Mouse (Mus musculus): ENCODE measurements at regions not wholly inside any gene's neighbourhood (a gene's known extent, or its start where the extent isn't known, plus 50 kb on each side); places are given as distances from the start of the nearest gene placed in this dataset.

GRCm38 (mm10) chr9:46388677-46389676 lies 69.2 kb upstream of the 4931429L15Rik start:
- H3K9me3 ChIP-seq = no peaks in the 10 kb centered on the region
- H3K4me2 ChIP-seq = peak overlapping the region; percentile 57
- peak overlapping the region; percentile 41 for H3K4me3 ChIP-seq
- peak; percentile 86 for ATAC-seq (ENCODE audit: low FRiP score, low read depth)
- peak overlapping the region; percentile 43 for H3K9ac ChIP-seq
- peaks cover 26% of the 10 kb centered on the region for H3K4me1 ChIP-seq (replicated peaks)
- WGBS = 20% methylated on average over 17 of the region's 17 CpGs
- H3K27me3 ChIP-seq = no peaks in the 10 kb centered on the region
- no peaks in the 10 kb centered on the region for H3K36me3 ChIP-seq
- peak overlapping the region; percentile 85 for H3K27ac ChIP-seq (replicated peaks)

- Histone ChIP-seq H3K4me2 (no peak overlapping the region), H3K36me3 (no peaks in the 10 kb centered on the region), H3K4me3 (no peak overlapping the region), H3K27me3 (no peaks in the 10 kb centered on the region), H3K4me1 (replicated peaks) (peaks cover 18% of the 10 kb centered on the region), H3K9me3 (no peaks in the 10 kb centered on the region), H3K27ac (replicated peaks) (no peak overlapping the region), H3K9ac (no peak overlapping the region)
- 96% methylated on average over 3 of the region's 3 CpGs for WGBS
- no peak for ATAC-seq (ENCODE audit: low FRiP score, low read depth)
Measured at GRCm38 (mm10) chr9:46386333-46386732, 66.5 kb upstream of the 4931429L15Rik start.

GRCm38 (mm10) chr9:46381342-46381741 lies 61.6 kb upstream of the 4931429L15Rik start:
- 76% methylated on average over 4 of the region's 4 CpGs for WGBS
- no peak overlapping the region for H3K9ac ChIP-seq
- ATAC-seq (ENCODE audit: low FRiP score, low read depth) = no peak

DNA sequence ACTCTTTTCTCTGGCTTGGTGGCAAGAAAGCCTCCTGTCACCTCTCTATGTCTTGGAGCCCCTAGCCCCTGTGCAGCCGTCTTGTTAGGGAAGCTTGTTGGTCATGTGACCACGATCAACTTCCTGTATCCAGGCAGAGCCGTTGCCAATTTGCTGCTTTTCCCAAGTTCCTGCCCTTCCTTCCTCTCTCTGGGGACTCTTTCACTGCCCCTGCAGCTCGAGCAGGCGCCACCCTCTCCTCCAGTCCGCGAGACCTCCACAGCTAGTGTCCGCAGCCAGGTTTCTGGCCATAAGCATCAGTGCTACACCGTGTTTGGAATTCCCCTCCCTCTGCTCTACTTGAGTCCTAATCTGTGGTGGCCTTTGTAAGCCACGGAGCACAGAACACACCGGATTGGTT lies 59.7 kb upstream of the 4931429L15Rik start:
- no peak overlapping the region for H3K27ac ChIP-seq (replicated peaks)
- no peaks in the 10 kb centered on the region for H3K27me3 ChIP-seq
- no peaks in the 10 kb centered on the region for H3K36me3 ChIP-seq
- 79% methylated on average over 11 of the region's 11 CpGs for WGBS
- H3K4me3 ChIP-seq = no peak overlapping the region
- H3K4me1 ChIP-seq (replicated peaks) = no peaks in the 10 kb centered on the region
- H3K9me3 ChIP-seq = no peaks in the 10 kb centered on the region
- no peak overlapping the region for H3K9ac ChIP-seq
- ATAC-seq (ENCODE audit: low FRiP score, low read depth) = no peak
- H3K4me2 ChIP-seq = no peak overlapping the region

More at GRCm38 (mm10) chr9:46381342-46381741, 61.6 kb upstream of the 4931429L15Rik start:
- no peaks in the 10 kb centered on the region for H3K4me1 ChIP-seq (replicated peaks)
- no peak overlapping the region for H3K4me3 ChIP-seq
- no peaks in the 10 kb centered on the region for H3K27me3 ChIP-seq
- no peak overlapping the region for H3K27ac ChIP-seq (replicated peaks)
- no peaks in the 10 kb centered on the region for H3K36me3 ChIP-seq
- H3K9me3 ChIP-seq = no peaks in the 10 kb centered on the region
- no peak overlapping the region for H3K4me2 ChIP-seq

- WGBS = 88% methylated on average over 3 of the region's 3 CpGs
- H3K36me3 ChIP-seq = no peaks in the 10 kb centered on the region
- no peak overlapping the region for H3K4me2 ChIP-seq
- no peaks in the 10 kb centered on the region for H3K4me1 ChIP-seq (replicated peaks)
- no peak overlapping the region for H3K9ac ChIP-seq
- H3K4me3 ChIP-seq = no peak overlapping the region
- no peak overlapping the region for H3K27ac ChIP-seq (replicated peaks)
- no peak for ATAC-seq (ENCODE audit: low FRiP score, low read depth)
- no peaks in the 10 kb centered on the region for H3K27me3 ChIP-seq
- H3K9me3 ChIP-seq = no peaks in the 10 kb centered on the region
Measured at GRCm38 (mm10) chr9:46378339-46378738, 58.6 kb upstream of the 4931429L15Rik start.
